Mouse (Mus musculus) embryonic fibroblast, embryonic 13.5 days (primary cell): ENCODE results near the gene Uap1.
"Not testable (repeated sequence)": the region's sequence is repeated elsewhere in the genome, so short reads cannot be mapped to it uniquely, and the experiment has no call there.

Experiments
- CTCF ChIP-seq: IDR thresholded peaks from 2 replicates; pipeline ENCODE4 v1.5.1; 2011; ENCODE audit warnings: mild to moderate bottlenecking, control low read depth, low read length, moderate library complexity, borderline replicate concordance; ENCODE audit not compliant: insufficient read depth
- POLR2A ChIP-seq: IDR thresholded peaks from 2 replicates; pipeline ENCODE4 v1.6.1; 2011; ENCODE audit warnings: low read depth, mild to moderate bottlenecking, control low read depth, low read length, moderate library complexity

GRCm38 (mm10) chr1:170102814-170103213 is 71.9 kb downstream of the Uap1 start:
- not testable (repeated sequence) for TF ChIP-seq CTCF, POLR2A
